Mouse (Mus musculus) ES-E14 (cell line): ENCODE measurements around the gene Hspbp1. TPM values are rescaled to one million over a fixed set of nuclear protein-coding genes. Genes with fewer than 3 reads are reported as not detected.

Experiments
- DNase-seq: peaks from one replicate; pipeline ENCODE4 v3.0.0-alpha.2; 2013; ENCODE audit warnings: low read depth, low spot score
- H3K27ac ChIP-seq: 2 replicates; pipeline ENCODE4 v1.5.1; 2012; ENCODE audit warnings: low read depth, mild to moderate bottlenecking, low read length, moderate library complexity, mixed read lengths; ENCODE audit not compliant: poor library complexity, insufficient read depth, severe bottlenecking
- H3K36me3 ChIP-seq: 2 replicates; pipeline ENCODE4 v1.6.1; 2012; ENCODE audit warnings: mild to moderate bottlenecking, low read length, moderate library complexity, mixed read lengths; ENCODE audit not compliant: control insufficient read depth, poor library complexity, insufficient read depth, severe bottlenecking
- H3K4me1 ChIP-seq, 2 experiments: fragments of 150-350 bp in 1 of 2; sonication (generic) in 1 of 2; 2 replicates each; pipeline ENCODE4 v1.6.1; 2012; ENCODE audit warnings: low read length in 2 of 2, mild to moderate bottlenecking in 1 of 2, mixed read lengths in 1 of 2; ENCODE audit not compliant: control insufficient read depth in 2 of 2, insufficient read depth in 2 of 2, poor library complexity in 1 of 2
- H3K4me3 ChIP-seq, 2 experiments: fragments of 150-350 bp in 1 of 2; sonication (generic) in 1 of 2; 2 replicates each; pipeline ENCODE4 v1.5.1; 2012; ENCODE audit warnings: low read length in 2 of 2, low read depth in 1 of 2, mild to moderate bottlenecking in 1 of 2, mixed read lengths in 1 of 2; ENCODE audit not compliant: insufficient read depth in 1 of 2, poor library complexity in 1 of 2, severe bottlenecking in 1 of 2
- H3K9ac ChIP-seq: 2 replicates; pipeline ENCODE4 v1.6.1; 2012; ENCODE audit warnings: low read depth, mild to moderate bottlenecking, low read length, mixed read lengths; ENCODE audit not compliant: poor library complexity, insufficient read depth, severe bottlenecking
- H3K9me3 ChIP-seq: fragments of 150-350 bp; sonication (generic); 2 replicates; pipeline ENCODE4 v1.6.1; 2012; ENCODE audit warnings: low read depth, mild to moderate bottlenecking, low read length; ENCODE audit not compliant: control insufficient read depth, insufficient read depth
- CHD2 ChIP-seq: IDR thresholded peaks from 2 replicates; pipeline ENCODE4 v1.6.1; 2014; ENCODE audit warnings: mild to moderate bottlenecking, low read depth, low read length, inconsistent platforms
- HCFC1 ChIP-seq: IDR thresholded peaks from 2 replicates; pipeline ENCODE4 v1.6.1; 2012; ENCODE audit warnings: low read length, inconsistent platforms, borderline replicate concordance; ENCODE audit not compliant: insufficient read depth
- MAFK ChIP-seq: IDR thresholded peaks from 2 replicates; pipeline ENCODE4 v1.6.1; 2014; ENCODE audit warnings: mild to moderate bottlenecking, low read depth, low read length, inconsistent platforms; ENCODE audit not compliant: insufficient read depth
- ZC3H11A ChIP-seq: IDR thresholded peaks from 2 replicates; pipeline ENCODE4 v1.6.1; 2012; ENCODE audit warnings: low read depth, mild to moderate bottlenecking, inconsistent platforms, low read length, borderline replicate concordance
- ZNF384 ChIP-seq: IDR thresholded peaks from 2 replicates; pipeline ENCODE4 v1.6.1; 2012; ENCODE audit warnings: low read depth, low read length, inconsistent platforms
- in situ Hi-C, 2 experiments: fragments of 600-800 bp; cut with MboI; formaldehyde crosslinking; loops; one replicate each; pipeline ENCODE4 v1.15.1; 2025; ENCODE audit warnings: low sequenced_read_pairs in 2 of 2, inconsistent platforms in 1 of 2; ENCODE audit not compliant: unreplicated experiment in 2 of 2
- total RNA-seq: library from RNA; depleted of rRNA; stranded (reverse); fragments of 300-350 nt; gene quantifications from 2 replicates; pipeline ENCODE4 v1.2.3, GENCODE M21; 2012

Gene Hspbp1
- total RNA-seq, 1 experiment = 61.2 TPM

- Histone ChIP-seq H3K4me1 (peaks cover 0 to 5% of the 10 kb centered on the region in 2 experiments; a peak in 2 of 4 replicates), H3K36me3 (peaks cover 4% of the 10 kb centered on the region; the same call in 1 of the 2 replicates), H3K9ac (no peak overlapping the region), H3K9me3 (no peaks in the 10 kb centered on the region), H3K27ac (no peak overlapping the region), H3K4me3 (no peak overlapping the region)
- TF ChIP-seq ZC3H11A = no peak
- no peak for DNase-seq
- in situ Hi-C loops = no loop called here
Measured at GRCm38 (mm10) chr7:4671956-4672355, 12.9 kb downstream of the Hspbp1 start.

DNA sequence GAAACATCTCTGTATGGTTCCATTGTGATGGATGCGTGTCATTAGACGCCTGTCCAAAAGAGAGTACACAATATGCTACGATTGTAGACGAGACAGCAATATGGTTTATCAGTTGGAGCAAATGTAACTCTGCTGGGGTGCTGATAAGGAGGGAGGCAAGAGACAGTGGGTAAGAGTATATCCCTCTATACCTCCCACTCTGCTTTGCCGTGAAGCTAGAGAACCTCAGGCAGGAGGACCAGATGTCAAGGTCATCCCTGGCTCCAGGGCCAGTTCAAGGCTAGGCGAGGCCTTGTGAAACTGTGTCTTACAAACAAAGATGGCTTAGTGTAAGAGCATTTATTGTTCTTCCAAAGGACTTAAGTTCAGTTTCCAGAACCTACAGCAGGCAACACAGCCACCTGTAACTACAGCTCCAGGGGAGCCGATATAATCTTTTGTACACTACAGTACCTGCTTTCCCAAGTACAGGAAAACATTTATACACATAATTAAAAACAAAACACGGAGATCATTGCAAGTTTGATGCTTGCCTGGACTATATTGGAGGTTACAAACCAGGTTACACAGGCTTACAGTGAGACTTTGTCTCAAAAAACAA lies 14.1 kb downstream of the Hspbp1 start:
- H3K9ac ChIP-seq = no peak overlapping the region
- H3K9me3 ChIP-seq = no peaks in the 10 kb centered on the region
- H3K4me1 ChIP-seq = peaks cover 0 to 5% of the 10 kb centered on the region in 2 experiments; a peak in 2 of 4 replicates
- no peak overlapping the region for H3K27ac ChIP-seq
- H3K4me3 ChIP-seq = no peak overlapping the region
- no peak for DNase-seq
- H3K36me3 ChIP-seq = peaks cover 4% of the 10 kb centered on the region; the same call in 1 of the 2 replicates
- in situ Hi-C loops = no loop called here
- no peak for TF ChIP-seq MAFK
- no peak for TF ChIP-seq CHD2
- no peak for TF ChIP-seq ZC3H11A
- no peak for TF ChIP-seq ZNF384
- TF ChIP-seq HCFC1 = no peak

GRCm38 (mm10) chr7:4669156-4669555 lies 15.7 kb downstream of the Hspbp1 start:
- no peak overlapping the region for H3K4me3 ChIP-seq
- no peaks in the 10 kb centered on the region for H3K9me3 ChIP-seq
- no peak for DNase-seq
- TF ChIP-seq CHD2 (no peak), ZC3H11A (no peak), MAFK (no peak), HCFC1 (no peak), ZNF384 (no peak)
- H3K4me1 ChIP-seq = peaks cover 0 to 5% of the 10 kb centered on the region in 2 experiments; a peak in 2 of 4 replicates
- in situ Hi-C loops = no loop called here
- peaks cover 4% of the 10 kb centered on the region; the same call in 1 of the 2 replicates for H3K36me3 ChIP-seq
- H3K9ac ChIP-seq = no peak overlapping the region
- no peak overlapping the region for H3K27ac ChIP-seq

DNA sequence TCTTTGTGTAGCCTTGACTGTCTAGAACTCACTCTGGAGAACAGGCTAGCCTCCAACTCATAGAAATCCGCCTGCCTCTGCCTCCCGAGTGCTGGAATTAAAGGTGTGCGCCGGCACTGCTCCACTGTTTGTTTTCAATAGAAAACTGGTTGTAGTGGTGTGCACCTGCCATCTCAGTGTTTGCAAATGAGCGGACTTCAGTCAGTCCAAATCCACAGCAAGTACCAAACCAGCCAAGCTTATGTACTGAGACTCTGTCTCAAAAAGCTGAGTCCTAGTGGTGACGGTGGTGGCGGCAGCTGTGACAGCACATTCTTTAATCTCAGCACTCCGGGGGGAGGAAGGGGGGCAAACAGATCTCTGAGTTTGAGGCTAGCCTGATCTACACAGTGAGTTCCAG lies 16.4 kb downstream of the Hspbp1 start:
- Histone ChIP-seq H3K9ac (no peak overlapping the region), H3K4me3 (0 out of 4 replicates have a peak overlapping the region, but pooled peaks of 1 of the 2 experiments have one; percentile 11), H3K4me1 (peaks cover 0 to 5% of the 10 kb centered on the region in 2 experiments; a peak in 2 of 4 replicates), H3K9me3 (no peaks in the 10 kb centered on the region), H3K36me3 (peaks cover 4% of the 10 kb centered on the region; the same call in 1 of the 2 replicates), H3K27ac (no peak overlapping the region; the same call in 1 of the 2 replicates)
- in situ Hi-C loops = no loop called here
- DNase-seq = no peak
- TF ChIP-seq MAFK (no peak), ZC3H11A (no peak), ZNF384 (no peak)

GRCm38 (mm10) chr7:4666871-4667270 lies 18.0 kb downstream of the Hspbp1 start:
- H3K4me1 ChIP-seq = peaks cover 0 to 14% of the 10 kb centered on the region in 2 experiments; a peak in 2 of 4 replicates
- in situ Hi-C loops = no loop called here
- no peak for TF ChIP-seq CHD2
- TF ChIP-seq ZNF384 = no peak
- no peak for TF ChIP-seq HCFC1
- TF ChIP-seq MAFK = no peak
- no peak for TF ChIP-seq ZC3H11A
- H3K9me3 ChIP-seq = no peaks in the 10 kb centered on the region
- H3K4me3 ChIP-seq = no peak overlapping the region
- DNase-seq = no peak
- no peak overlapping the region for H3K27ac ChIP-seq
- no peak overlapping the region for H3K9ac ChIP-seq
- peaks cover 7% of the 10 kb centered on the region; the same call in 1 of the 2 replicates for H3K36me3 ChIP-seq
